Mouse (Mus musculus) liver, adult (tissue): ENCODE measurements around the gene Gm21860.
"Not testable (repeated sequence)": the region's sequence is repeated elsewhere in the genome, so short reads cannot be mapped to it uniquely, and the experiment has no call there.

Experiments used
- GATA4 ChIP-seq: IDR thresholded peaks from 2 replicates; pipeline ENCODE4 v1.6.1; 2014; ENCODE audit warnings: mild to moderate bottlenecking, low read length; ENCODE audit not compliant: insufficient replicate concordance

Gm21860 gene

GRCm38 (mm10) chrY:90754721-90755120 lies at the start of gene Gm21860:
Gene Gm21860 (minus strand): TSS chrY:90754821.
- not testable (repeated sequence) for TF ChIP-seq GATA4

DNA sequence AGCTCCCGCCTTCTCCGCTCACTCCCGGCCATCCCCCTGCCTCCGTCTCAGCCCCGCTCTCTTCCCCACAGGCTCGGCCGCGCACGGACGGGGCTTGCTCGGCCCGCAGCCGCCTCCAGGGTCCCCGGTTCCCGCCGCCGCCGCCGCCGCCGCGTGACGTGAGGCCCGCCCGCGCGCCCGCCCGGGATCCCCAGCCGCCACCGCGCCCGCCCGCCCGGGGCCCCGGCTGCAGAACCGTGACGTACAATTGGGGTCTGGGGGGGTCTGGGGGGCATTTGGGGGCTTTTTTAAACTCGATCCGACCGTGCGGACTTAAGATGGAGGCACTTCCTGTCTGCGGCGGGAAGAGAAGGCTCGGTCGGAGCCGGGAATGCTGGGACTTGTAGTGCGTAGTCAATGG lies 29.8 kb upstream of the Gm21860 start, which contains the start of gene Gm47283:
Gene Gm47283 (plus strand): TSS at position 301 of the 400 bp plus-strand sequence.
- not testable (repeated sequence) for TF ChIP-seq GATA4

- TF ChIP-seq GATA4, result no peak
These were observed 10.8 kb downstream of the Gm21860 start for GRCm38 (mm10) chrY:90743811-90744220.

GRCm38 (mm10) chrY:90740013-90740561 lies 14.5 kb downstream of the Gm21860 start:
- TF ChIP-seq GATA4, result no peak

- TF ChIP-seq GATA4, result no peak
These were observed 16.3 kb downstream of the Gm21860 start for GRCm38 (mm10) chrY:90738431-90738680.

DNA sequence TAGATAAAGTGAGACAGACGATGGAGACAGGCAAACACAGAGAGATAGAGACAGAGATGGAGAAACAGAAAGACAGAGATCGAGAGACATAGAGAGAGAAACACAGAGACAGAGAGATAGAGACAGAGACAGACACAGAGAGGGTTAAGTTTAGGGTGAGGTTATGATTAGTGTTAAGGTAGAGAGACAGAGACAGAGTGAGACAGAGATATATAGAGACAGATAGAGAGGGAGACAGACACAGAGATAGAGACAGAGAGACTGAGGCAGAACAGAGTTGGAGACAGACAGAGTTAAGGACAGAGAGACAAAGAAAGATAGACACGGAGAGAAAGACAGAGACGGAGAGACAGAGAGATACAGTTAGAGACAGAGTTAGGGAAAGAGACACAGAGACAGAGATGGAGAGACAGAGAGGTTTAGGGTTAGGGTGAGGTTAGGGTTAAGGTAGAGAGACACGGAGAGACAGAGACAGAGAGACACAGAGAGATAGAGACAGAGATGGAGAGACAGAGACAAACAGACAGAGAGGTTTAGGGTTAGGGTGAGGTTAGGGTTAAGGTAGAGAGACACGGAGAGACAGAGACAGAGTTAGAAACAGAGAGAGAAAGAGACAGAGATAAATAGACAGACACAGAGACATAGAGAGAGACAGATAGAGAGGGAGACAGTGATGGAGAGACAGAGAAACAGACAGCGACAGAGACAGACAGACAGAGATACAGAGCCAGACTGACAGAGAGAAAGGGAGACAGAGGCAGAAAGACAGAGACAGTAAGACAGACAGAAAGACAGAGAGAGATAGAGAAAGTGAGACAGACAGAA lies 16.8 kb downstream of the Gm21860 start:
- TF ChIP-seq GATA4, result no peak
